ENCODE assay signal across 8 mouse cellular contexts in genomic region chr5:108550207-108550594, GRCm38 (mm10). TPM values are rescaled to one million over a fixed set of nuclear protein-coding genes. Genes with fewer than 3 reads are reported as not detected.
DNase-seq lines count a peak whose midpoint lies in the region; ATAC-seq and TF ChIP-seq lines count a peak whose summit lies in the region.

No protein-coding gene starts in this region.

- peak overlapping the region; percentile 35; the same call in 1 of the 2 replicates for H3K4me2 ChIP-seq in lung, postnatal 0 days (replicated peaks; ENCODE audit: low read depth, low read length)
- H3K4me2 ChIP-seq in limb, embryonic 13.5 days (replicated peaks) = peak overlapping the region; percentile 69
- H3K4me2 ChIP-seq in stomach, embryonic 15.5 days = peak overlapping the region; percentile 64

- peaks cover 10% of the 10 kb centered on the region; the same call in 1 of the 2 replicates for H3K27me3 ChIP-seq in lung, postnatal 0 days (replicated peaks; ENCODE audit: insufficient read depth, low read length)
- peaks cover 58% of the 10 kb centered on the region for H3K27me3 ChIP-seq in limb, embryonic 13.5 days
- peaks cover 32% of the 10 kb centered on the region for H3K27me3 ChIP-seq in stomach, embryonic 15.5 days (replicated peaks)

- H3K9me3 ChIP-seq in lung, postnatal 0 days (ENCODE audit: low read length) = no peaks in the 10 kb centered on the region
- H3K9me3 ChIP-seq in limb, embryonic 13.5 days = no peaks in the 10 kb centered on the region
- no peaks in the 10 kb centered on the region for H3K9me3 ChIP-seq in stomach, embryonic 15.5 days

- TF ChIP-seq EP300 in lung, postnatal 0 days (IDR thresholded peaks at IDR 0.05) = no peak

- under 1% methylated on average over 16 of the region's 16 CpGs for WGBS in lung, postnatal 0 days
- WGBS in limb, embryonic 13.5 days = 3% methylated on average over 16 of the region's 16 CpGs
- WGBS in stomach, embryonic 15.5 days = under 1% methylated on average over 16 of the region's 16 CpGs

- H3K27ac ChIP-seq in lung, postnatal 0 days (ENCODE audit: low read length) = no peak overlapping the region
- no peak overlapping the region for H3K27ac ChIP-seq in limb, embryonic 13.5 days
- H3K27ac ChIP-seq in stomach, embryonic 15.5 days = no peak overlapping the region

- no peak overlapping the region for H3K4me3 ChIP-seq in lung, postnatal 0 days (ENCODE audit: low read depth, low read length)
- peak overlapping the region; percentile 39 for H3K4me3 ChIP-seq in limb, embryonic 13.5 days
- H3K4me3 ChIP-seq in stomach, embryonic 15.5 days (replicated peaks) = peak overlapping the region; percentile 28

- H3K9ac ChIP-seq in lung, postnatal 0 days (replicated peaks; ENCODE audit: low read depth) = no peak overlapping the region
- H3K9ac ChIP-seq in limb, embryonic 13.5 days = 0 out of 2 replicates have a peak overlapping the region, but pooled peaks have one; percentile 19
- H3K9ac ChIP-seq in stomach, embryonic 15.5 days = no peak overlapping the region

- no peaks in the 10 kb centered on the region for H3K4me1 ChIP-seq in lung, postnatal 0 days (ENCODE audit: insufficient read depth, low read depth, low read length)
- H3K4me1 ChIP-seq in limb, embryonic 13.5 days = peaks cover 9% of the 10 kb centered on the region
- peaks cover 9% of the 10 kb centered on the region for H3K4me1 ChIP-seq in stomach, embryonic 15.5 days

- no peak for ATAC-seq in lung, postnatal 0 days
- ATAC-seq in limb, embryonic 13.5 days (ENCODE audit: low FRiP score, low read depth) = 0 out of 2 replicates have a peak, but pooled peaks have one; percentile 24
- ATAC-seq in stomach, embryonic 15.5 days (ENCODE audit: insufficient read depth, low FRiP score, low read depth) = peak; percentile 47

- no peak for TF ChIP-seq CTCF in lung, postnatal 0 days (IDR thresholded peaks at IDR 0.05)

- peak; percentile 10 for DNase-seq in embryo, embryonic 10 days (ENCODE audit: low spot score)
- DNase-seq in embryo, embryonic 9.5 days (ENCODE audit: extremely low spot score) = no peak
- no peak for DNase-seq in lung, postnatal 0 days (ENCODE audit: low spot score)
- DNase-seq in lung, postnatal 36 days = no peak
- DNase-seq in adrenal gland, postnatal 25 days = no peak
- no peak for DNase-seq in adrenal gland, postnatal 14 days

- H3K36me3 ChIP-seq in lung, postnatal 0 days (ENCODE audit: insufficient read depth, low read length) = no peaks in the 10 kb centered on the region
- no peaks in the 10 kb centered on the region for H3K36me3 ChIP-seq in limb, embryonic 13.5 days
- H3K36me3 ChIP-seq in stomach, embryonic 15.5 days = no peaks in the 10 kb centered on the region

RNA-seq across cellular contexts. Expression of gene Cplx1, which starts 0.4 kb away (rescaled TPM):
- polyA plus RNA-seq in lung, postnatal 0 days (2015; fragmentation: Nextera tagmentation; extraction: Ambion mirVana) = 0.16 and 0.24 TPM in 2 replicates
- polyA plus RNA-seq in limb, embryonic 13.5 days (2015; fragmentation: Nextera tagmentation; extraction: Ambion mirVana) = 0.50 and 0.59 TPM in 2 replicates
- polyA plus RNA-seq in stomach, embryonic 15.5 days (2015; fragmentation: Nextera tagmentation; extraction: Ambion mirVana) = 2.6 and 3.0 TPM in 2 replicates
- 1.8 and 3.0 TPM in 2 replicates for total RNA-seq in adrenal gland, postnatal 25 days (2021)
- 3.9 and 8.3 TPM in 2 replicates for total RNA-seq in adrenal gland, postnatal 14 days (2021)
